ENCODE assay signal across 7 mouse cellular contexts in genomic region chr10:86365632-86366092, GRCm38 (mm10).
DNase-seq lines count a peak whose midpoint lies in the region; ATAC-seq and TF ChIP-seq lines count a peak whose summit lies in the region.

No protein-coding gene starts in this region.

- H3K27me3 ChIP-seq in hindbrain, postnatal 0 days (ENCODE audit: insufficient read depth, low read length): no peaks in the 10 kb centered on the region

- no peaks in the 10 kb centered on the region for H3K4me1 ChIP-seq in hindbrain, postnatal 0 days (ENCODE audit: insufficient read depth, low read length)

- peak; percentile 65 for ATAC-seq in hindbrain, postnatal 0 days

- DNase-seq in adrenal gland, postnatal 14 days: peak; percentile 61
- DNase-seq in embryo, embryonic 11 days: peak; percentile 62
- DNase-seq in hindbrain, postnatal 0 days (ENCODE audit: low spot score): peak; percentile 49
- DNase-seq in lung, postnatal 10 days: peak; percentile 73
- DNase-seq in right cerebral cortex, postnatal 14 days: no peak
- DNase-seq in gastrocnemius, postnatal 10 days: no peak
- DNase-seq in right cerebral cortex, adult 18-20 months: no peak

- H3K9ac ChIP-seq in hindbrain, postnatal 0 days (replicated peaks; ENCODE audit: low read length): no peak overlapping the region

- 39% methylated on average over 5 of the region's 5 CpGs for WGBS in hindbrain, postnatal 0 days

- no peak for TF ChIP-seq CTCF in hindbrain, postnatal 0 days (IDR thresholded peaks at IDR 0.05; ENCODE audit: low read depth)

- H3K4me3 ChIP-seq in hindbrain, postnatal 0 days (ENCODE audit: low read length): no peak overlapping the region

- H3K36me3 ChIP-seq in hindbrain, postnatal 0 days (ENCODE audit: insufficient read depth, low read length): no peaks in the 10 kb centered on the region

- no peak overlapping the region for H3K4me2 ChIP-seq in hindbrain, postnatal 0 days (ENCODE audit: low read depth, low read length)

- no peaks in the 10 kb centered on the region for H3K9me3 ChIP-seq in hindbrain, postnatal 0 days (ENCODE audit: low read length)

- H3K27ac ChIP-seq in hindbrain, postnatal 0 days: no peak overlapping the region

Comparison
In these comparisons a context has a peak if more than half of its experiments do, and no peak if none do; other contexts are left out.
1. DNase-seq: peak in adrenal gland, postnatal 14 days (single experiment), embryo, embryonic 11 days (single experiment), hindbrain, postnatal 0 days (single experiment) and lung, postnatal 10 days (single experiment); none in right cerebral cortex, postnatal 14 days (single experiment), gastrocnemius, postnatal 10 days (single experiment) and right cerebral cortex, adult 18-20 months (single experiment).